14 mouse cellular contexts compared by ENCODE assay signal in genomic region chr11:67468846-67469245, GRCm38 (mm10). TPM values are rescaled to one million over a fixed set of nuclear protein-coding genes. Genes with fewer than 3 reads are reported as not detected.
DNase-seq lines count a peak whose midpoint lies in the region; ATAC-seq and TF ChIP-seq lines count a peak whose summit lies in the region.
"Had no signal": no experiment of that assay in that cellular context is flagged by ENCODE, and none has a peak within 500 bp of the region (broad histone marks: within the 10 kb centered on the region; RNA-seq: fewer than 3 reads in every experiment).

No protein-coding gene starts in this region.

- no peak overlapping the region for H3K4me2 ChIP-seq in heart, embryonic 12.5 days
- no peak overlapping the region for H3K4me2 ChIP-seq in kidney, embryonic 16.5 days (replicated peaks; ENCODE audit: low read depth, low read length)
- H3K4me2 ChIP-seq in midbrain, embryonic 16.5 days (ENCODE audit: low read length), result no peak overlapping the region
- H3K4me2 ChIP-seq in liver, postnatal 0 days (ENCODE audit: low read depth, low read length), result no peak overlapping the region
- H3K4me2 ChIP-seq: heart, embryonic 15.5 days; limb, embryonic 12.5 days had no signal

- no peak overlapping the region for H3K27ac ChIP-seq in heart, embryonic 12.5 days (ENCODE audit: poor library complexity, severe bottlenecking)
- H3K27ac ChIP-seq in kidney, embryonic 16.5 days (ENCODE audit: low read length), result peak overlapping the region; percentile 17; the same call in 1 of the 2 replicates
- no peak overlapping the region for H3K27ac ChIP-seq in midbrain, embryonic 16.5 days (ENCODE audit: low read length)
- H3K27ac ChIP-seq in liver, postnatal 0 days (ENCODE audit: low read depth), result no peak overlapping the region
- H3K27ac ChIP-seq: heart, embryonic 15.5 days; limb, embryonic 12.5 days had no signal

- 68% methylated on average over 7 of the region's 7 CpGs for WGBS in heart, embryonic 12.5 days
- 63% methylated on average over 7 of the region's 7 CpGs for WGBS in kidney, embryonic 16.5 days
- WGBS in midbrain, embryonic 16.5 days, result 57% methylated on average over 7 of the region's 7 CpGs
- WGBS in liver, postnatal 0 days (ENCODE audit: insufficient replicate concordance), result 68% methylated on average over 7 of the region's 7 CpGs

- peaks cover 7% of the 10 kb centered on the region; the same call in 1 of the 2 replicates for H3K4me1 ChIP-seq in heart, embryonic 12.5 days (replicated peaks)
- H3K4me1 ChIP-seq in kidney, embryonic 16.5 days (ENCODE audit: insufficient read depth, low read length), result no peaks in the 10 kb centered on the region; the same call in 1 of the 2 replicates
- no peaks in the 10 kb centered on the region for H3K4me1 ChIP-seq in midbrain, embryonic 16.5 days (ENCODE audit: control insufficient read depth, insufficient read depth, low read length)
- no peaks in the 10 kb centered on the region for H3K4me1 ChIP-seq in liver, postnatal 0 days (ENCODE audit: insufficient read depth)

- DNase-seq in heart, adult 18-20 months, result peak; percentile 74 to 76
- DNase-seq in NIH3T3 (ENCODE audit: low read depth), result peak; percentile 67
- peak; percentile 79 for DNase-seq in brain, adult 2 months (ENCODE audit: low read depth, low spot score)
- no peak for DNase-seq in liver, postnatal 0 days
- DNase-seq: cerebellum, postnatal 36 days; right cerebral cortex, postnatal 25 days had no signal

- H3K36me3 ChIP-seq in heart, embryonic 12.5 days, result no peaks in the 10 kb centered on the region
- H3K36me3 ChIP-seq in kidney, embryonic 16.5 days (ENCODE audit: insufficient read depth, low read length), result no peaks in the 10 kb centered on the region
- no peaks in the 10 kb centered on the region for H3K36me3 ChIP-seq in midbrain, embryonic 16.5 days (ENCODE audit: control insufficient read depth, insufficient read depth, low read length)
- no peaks in the 10 kb centered on the region for H3K36me3 ChIP-seq in liver, postnatal 0 days (replicated peaks; ENCODE audit: insufficient read depth, low read length)
- H3K36me3 ChIP-seq: heart, embryonic 15.5 days; limb, embryonic 12.5 days had no signal

- no peak overlapping the region for H3K4me3 ChIP-seq in heart, embryonic 12.5 days
- no peak overlapping the region for H3K4me3 ChIP-seq in kidney, embryonic 16.5 days (ENCODE audit: low read length)
- no peak overlapping the region for H3K4me3 ChIP-seq in midbrain, embryonic 16.5 days (ENCODE audit: low read depth, low read length)
- H3K4me3 ChIP-seq in liver, postnatal 0 days (ENCODE audit: low read depth, low read length), result no peak overlapping the region
- H3K4me3 ChIP-seq: heart, embryonic 15.5 days; limb, embryonic 12.5 days; myocyte had no signal

- H3K27me3 ChIP-seq in heart, embryonic 12.5 days (replicated peaks), result no peaks in the 10 kb centered on the region
- no peaks in the 10 kb centered on the region for H3K27me3 ChIP-seq in kidney, embryonic 16.5 days (ENCODE audit: insufficient read depth, low read length)
- no peaks in the 10 kb centered on the region for H3K27me3 ChIP-seq in midbrain, embryonic 16.5 days (ENCODE audit: control insufficient read depth, insufficient read depth, low read depth, low read length)
- H3K27me3 ChIP-seq in liver, postnatal 0 days (ENCODE audit: insufficient read depth, low read length), result no peaks in the 10 kb centered on the region
- H3K27me3 ChIP-seq: heart, embryonic 15.5 days had no signal

- ATAC-seq in heart, embryonic 12.5 days (ENCODE audit: insufficient number of reproducible peaks, low FRiP score), result no peak
- no peak for ATAC-seq in kidney, embryonic 16.5 days (ENCODE audit: low FRiP score, low TSS enrichment)
- ATAC-seq in midbrain, embryonic 16.5 days, result no peak
- no peak; the same call in 1 of the 2 replicates for ATAC-seq in frontal cortex, adult (ENCODE audit: low TSS enrichment)
- ATAC-seq in liver, postnatal 0 days, result no peak
- ATAC-seq: activated CD4-positive, CD25-positive, alpha-beta regulatory T cell, adult 4 months had no signal

- H3K9ac ChIP-seq in heart, embryonic 12.5 days, result no peak overlapping the region
- H3K9ac ChIP-seq in kidney, embryonic 16.5 days (replicated peaks; ENCODE audit: low read length), result 0 out of 2 replicates have a peak overlapping the region, but pooled peaks have one; percentile 8
- H3K9ac ChIP-seq in midbrain, embryonic 16.5 days (ENCODE audit: low read depth, low read length), result no peak overlapping the region
- no peak overlapping the region for H3K9ac ChIP-seq in liver, postnatal 0 days (replicated peaks)
- H3K9ac ChIP-seq: heart, embryonic 15.5 days; limb, embryonic 12.5 days had no signal

- H3K9me3 ChIP-seq in heart, embryonic 12.5 days (replicated peaks), result no peaks in the 10 kb centered on the region
- H3K9me3 ChIP-seq in kidney, embryonic 16.5 days (ENCODE audit: low read length), result no peaks in the 10 kb centered on the region
- H3K9me3 ChIP-seq in midbrain, embryonic 16.5 days (replicated peaks; ENCODE audit: control insufficient read depth, low read length, poor library complexity, severe bottlenecking), result no peaks in the 10 kb centered on the region
- H3K9me3 ChIP-seq in liver, postnatal 0 days (ENCODE audit: low read length), result no peaks in the 10 kb centered on the region
- H3K9me3 ChIP-seq: heart, embryonic 15.5 days; limb, embryonic 12.5 days had no signal

- no peak for TF ChIP-seq EP300 in liver, postnatal 0 days (IDR thresholded peaks at IDR 0.05; ENCODE audit: low read depth)

- TF ChIP-seq CTCF in liver, postnatal 0 days (IDR thresholded peaks at IDR 0.05; ENCODE audit: low read depth), result no peak

RNA-seq across cellular contexts. Expression of gene Gas7, which starts 13.6 kb away (rescaled TPM):
- 1 to 10 TPM; 7.5 to 9.0 TPM for total RNA-seq in heart, adult 18-20 months (2021)
- polyA plus RNA-seq in heart, embryonic 12.5 days (2016; fragmentation: Nextera tagmentation; extraction: Ambion mirVana), result 6.9 and 7.4 TPM in 2 replicates
- polyA plus RNA-seq in kidney, embryonic 16.5 days (2015; fragmentation: Nextera tagmentation; extraction: Ambion mirVana), result 11.2 and 12.3 TPM in 2 replicates
- polyA plus RNA-seq in midbrain, embryonic 16.5 days (2015; fragmentation: Nextera tagmentation; extraction: Ambion mirVana), result 52.2 and 53.5 TPM in 2 replicates
- 2.4 and 2.7 TPM in 2 replicates for polyA plus RNA-seq in liver, postnatal 0 days (2015; fragmentation: Nextera tagmentation; extraction: Ambion mirVana)
